Mouse (Mus musculus) T-helper 17 cell (primary cell): ENCODE measurements at regions not wholly inside any gene's neighbourhood (a gene's known extent, or its start where the extent isn't known, plus 50 kb on each side); places are given as distances from the start of the nearest gene placed in this dataset.

ENCODE experiments used
- in situ Hi-C, 2 experiments: fragments of 300-600 bp; cut with MboI, MseI; formaldehyde crosslinking; loops; 1 replicate in 1 of 2; 2 replicates in 1 of 2; pipeline ENCODE4 v1.15.1; 2025; ENCODE audit warnings: high pct_unique_total_duplicates in 2 of 2

- in situ Hi-C loops: loop anchor here in 1 of 2 experiments (5.0 kb wide), 1 partner anchor 39 kb away; no protein-coding TSS in a partner anchor
Measured at GRCm38 (mm10) chr19:60408436-60408835, 59.7 kb downstream of the Prlhr start.

GRCm38 (mm10) chr19:60399425-60399824 is 68.7 kb downstream of the Prlhr start:
- in situ Hi-C loops: no loop called here

GRCm38 (mm10) chr19:60397666-60398065 is 70.4 kb downstream of the Prlhr start:
- in situ Hi-C loops: no loop called here

- in situ Hi-C loops: no loop called here
Measured at GRCm38 (mm10) chr19:60396604-60397003, 71.5 kb downstream of the Prlhr start.

GRCm38 (mm10) chr19:60386563-60387241 is 81.4 kb downstream of the Prlhr start:
- in situ Hi-C loops: no loop called here

GRCm38 (mm10) chr19:60384721-60385120 is 83.4 kb downstream of the Prlhr start:
- in situ Hi-C loops: no loop called here

GRCm38 (mm10) chr19:60382661-60383060 is 85.4 kb downstream of the Prlhr start:
- in situ Hi-C loops: no loop called here

GRCm38 (mm10) chr19:60379030-60379605 is 89.0 kb downstream of the Prlhr start:
- in situ Hi-C loops: loop anchor here in 1 of 2 experiments (10.0 kb wide), 1 partner anchor 736 kb away; no protein-coding TSS in a partner anchor

- in situ Hi-C loops: no loop called here
Measured at GRCm38 (mm10) chr19:60363988-60364599, 104.0 kb downstream of the Prlhr start.

GRCm38 (mm10) chr19:60344911-60345310 is 118.4 kb upstream of the Fam204a start:
- in situ Hi-C loops: no loop called here

GRCm38 (mm10) chr19:60341485-60341884 is 115.0 kb upstream of the Fam204a start:
- in situ Hi-C loops: no loop called here

- in situ Hi-C loops: no loop called here
Measured at GRCm38 (mm10) chr19:60340234-60340633, 113.7 kb upstream of the Fam204a start.

GRCm38 (mm10) chr19:60334521-60334920 is 108.0 kb upstream of the Fam204a start:
- in situ Hi-C loops: no loop called here

GRCm38 (mm10) chr19:60328295-60328694 is 101.8 kb upstream of the Fam204a start:
- in situ Hi-C loops: no loop called here

- in situ Hi-C loops: no loop called here
Measured at GRCm38 (mm10) chr19:60325612-60326011, 99.1 kb upstream of the Fam204a start.

GRCm38 (mm10) chr19:60325112-60325511 is 98.6 kb upstream of the Fam204a start:
- in situ Hi-C loops: no loop called here

GRCm38 (mm10) chr19:60310591-60310990 is 84.1 kb upstream of the Fam204a start:
- in situ Hi-C loops: no loop called here

GRCm38 (mm10) chr19:60302371-60302770 is 75.9 kb upstream of the Fam204a start:
- in situ Hi-C loops: no loop called here

GRCm38 (mm10) chr19:60300891-60301290 is 74.4 kb upstream of the Fam204a start:
- in situ Hi-C loops: no loop called here

- in situ Hi-C loops: no loop called here
Measured at GRCm38 (mm10) chr19:60290244-60290643, 63.7 kb upstream of the Fam204a start.

- in situ Hi-C loops: no loop called here
Measured at GRCm38 (mm10) chr19:60286810-60287396, 60.4 kb upstream of the Fam204a start.

- in situ Hi-C loops: no loop called here
Measured at GRCm38 (mm10) chr19:60284901-60285300, 58.4 kb upstream of the Fam204a start.
